Mouse (Mus musculus) liver, embryonic 14.5 days (tissue): ENCODE results near the gene Zfp989.
"Not testable (repeated sequence)": the region's sequence is repeated elsewhere in the genome, so short reads cannot be mapped to it uniquely, and the experiment has no call there.

Experiments
- CTCF ChIP-seq: IDR thresholded peaks from 2 replicates; pipeline ENCODE4 v1.5.1; 2016; ENCODE audit warnings: antibody characterized with exemption, low read depth, control low read depth
- EP300 ChIP-seq: IDR thresholded peaks from 2 replicates; pipeline ENCODE4 v1.6.1; 2016; ENCODE audit warnings: antibody characterized with exemption, low read depth

- TF ChIP-seq CTCF, EP300: not testable (repeated sequence)
Measured at GRCm38 (mm10) chr4:147026374-147026773, 54.6 kb downstream of the Zfp989 start.
